Mouse (Mus musculus) urinary bladder, adult 2 months (tissue): ENCODE measurements around the gene Eif4ebp2. TPM values are rescaled to one million over a fixed set of nuclear protein-coding genes. Genes with fewer than 3 reads are reported as not detected.
"Not testable (repeated sequence)": the region's sequence is repeated elsewhere in the genome, so short reads cannot be mapped to it uniquely, and the experiment has no call there.

Experiments used
- DNase-seq: peaks from one replicate; pipeline ENCODE4 v3.0.0; 2022; ENCODE audit warnings: low spot score
- polyA plus RNA-seq: library from polyadenylated mRNA; depleted of rRNA; stranded (reverse); fragments of >200 nt; gene quantifications from 2 replicates; pipeline ENCODE4 v1.2.3, GENCODE M21; 2012

The Eif4ebp2 gene
- polyA plus RNA-seq, 1 experiment, result 60.2 TPM

- DNase-seq, result no peak
These were observed 12.5 kb upstream of the Eif4ebp2 start for GRCm38 (mm10) chr10:61465009-61465408.

GRCm38 (mm10) chr10:61457182-61457581 lies 4.7 kb upstream of the Eif4ebp2 start:
- DNase-seq, result no peak

- DNase-seq, result not testable (repeated sequence)
These were observed 710 bp upstream of the Eif4ebp2 start for GRCm38 (mm10) chr10:61453171-61453570.

GRCm38 (mm10) chr10:61451931-61452617 lies 387 bp downstream of the Eif4ebp2 start:
- peak; percentile 49 for DNase-seq

GRCm38 (mm10) chr10:61451463-61451930 lies 964 bp downstream of the Eif4ebp2 start:
- DNase-seq, result no peak

- no peak for DNase-seq
These were observed 3.6 kb downstream of the Eif4ebp2 start for GRCm38 (mm10) chr10:61448834-61449233.

GRCm38 (mm10) chr10:61447581-61448353 lies 4.7 kb downstream of the Eif4ebp2 start:
- no peak for DNase-seq

GRCm38 (mm10) chr10:61445016-61445415 lies 7.4 kb downstream of the Eif4ebp2 start:
- no peak for DNase-seq

- DNase-seq, result no peak
These were observed 8.6 kb downstream of the Eif4ebp2 start for GRCm38 (mm10) chr10:61443876-61444275.

- DNase-seq, result no peak
These were observed 9.0 kb downstream of the Eif4ebp2 start for GRCm38 (mm10) chr10:61443456-61443855.

- no peak for DNase-seq
These were observed 12.2 kb downstream of the Eif4ebp2 start for GRCm38 (mm10) chr10:61440202-61440800.

GRCm38 (mm10) chr10:61431375-61431774 lies 21.1 kb downstream of the Eif4ebp2 start:
- DNase-seq, result no peak

GRCm38 (mm10) chr10:61429043-61429442 lies 23.4 kb downstream of the Eif4ebp2 start:
- DNase-seq, result no peak

GRCm38 (mm10) chr10:61428416-61428815 lies 24.0 kb downstream of the Eif4ebp2 start:
- DNase-seq, result no peak

- DNase-seq, result no peak
These were observed 24.5 kb downstream of the Eif4ebp2 start for GRCm38 (mm10) chr10:61427951-61428350.

- no peak for DNase-seq
These were observed 26.2 kb downstream of the Eif4ebp2 start for GRCm38 (mm10) chr10:61426251-61426757.

- DNase-seq, result no peak
These were observed 27.4 kb downstream of the Eif4ebp2 start for GRCm38 (mm10) chr10:61425047-61425446.

GRCm38 (mm10) chr10:61424500-61424899 lies 28.0 kb downstream of the Eif4ebp2 start:
- no peak for DNase-seq

GRCm38 (mm10) chr10:61423289-61423688 lies 29.2 kb downstream of the Eif4ebp2 start:
- DNase-seq, result no peak

- no peak for DNase-seq
These were observed 29.6 kb downstream of the Eif4ebp2 start for GRCm38 (mm10) chr10:61422861-61423260.

- DNase-seq, result no peak
These were observed 32.5 kb downstream of the Eif4ebp2 start for GRCm38 (mm10) chr10:61420011-61420410.

- no peak for DNase-seq
These were observed 33.3 kb downstream of the Eif4ebp2 start for GRCm38 (mm10) chr10:61419146-61419545.
